Mouse (Mus musculus) common myeloid progenitor, adult 5-6 weeks (primary cell): Measurements from ENCODE around the gene Vmn1r89. TPM values are rescaled to one million over a fixed set of nuclear protein-coding genes. Genes with fewer than 3 reads are reported as not detected.

ENCODE experiments used
- ATAC-seq: replicated peaks from 2 replicates; pipeline ENCODE4 v1.8.0; 2016; ENCODE audit warnings: low read depth, mild to moderate bottlenecking, moderate TSS enrichment, inconsistent platforms; ENCODE audit not compliant: poor library complexity, severe bottlenecking
- total RNA-seq: library from RNA; stranded (forward); fragments of 200-1000, 187-1606 nt; gene quantifications from 2 replicates; pipeline ENCODE4 v1.2.3, GENCODE M21; 2017

The Vmn1r89 gene
- not detected in 2 replicates for total RNA-seq

DNA sequence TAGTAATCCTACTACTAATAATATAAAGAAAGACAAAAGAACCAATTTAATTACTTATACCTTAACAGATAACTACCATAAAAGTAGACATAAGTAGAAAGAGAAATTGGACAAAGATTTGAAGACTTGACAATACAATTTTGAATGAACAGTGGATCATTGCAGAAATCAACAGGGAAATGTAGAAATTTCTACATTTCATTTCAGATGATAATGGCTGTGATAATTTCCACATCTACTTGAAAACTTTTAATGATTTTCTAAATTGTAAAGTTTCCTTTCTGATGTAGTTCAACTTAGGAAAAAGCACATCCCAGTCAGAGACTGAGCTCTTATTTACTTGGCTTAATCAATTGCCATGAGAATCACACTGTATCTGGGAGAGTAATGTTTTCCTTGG is at the start of gene Vmn1r89:
Gene Vmn1r89, plus strand, starts transcription at position 301 of the 400 bp plus-strand sequence.
- ATAC-seq: no peak

DNA sequence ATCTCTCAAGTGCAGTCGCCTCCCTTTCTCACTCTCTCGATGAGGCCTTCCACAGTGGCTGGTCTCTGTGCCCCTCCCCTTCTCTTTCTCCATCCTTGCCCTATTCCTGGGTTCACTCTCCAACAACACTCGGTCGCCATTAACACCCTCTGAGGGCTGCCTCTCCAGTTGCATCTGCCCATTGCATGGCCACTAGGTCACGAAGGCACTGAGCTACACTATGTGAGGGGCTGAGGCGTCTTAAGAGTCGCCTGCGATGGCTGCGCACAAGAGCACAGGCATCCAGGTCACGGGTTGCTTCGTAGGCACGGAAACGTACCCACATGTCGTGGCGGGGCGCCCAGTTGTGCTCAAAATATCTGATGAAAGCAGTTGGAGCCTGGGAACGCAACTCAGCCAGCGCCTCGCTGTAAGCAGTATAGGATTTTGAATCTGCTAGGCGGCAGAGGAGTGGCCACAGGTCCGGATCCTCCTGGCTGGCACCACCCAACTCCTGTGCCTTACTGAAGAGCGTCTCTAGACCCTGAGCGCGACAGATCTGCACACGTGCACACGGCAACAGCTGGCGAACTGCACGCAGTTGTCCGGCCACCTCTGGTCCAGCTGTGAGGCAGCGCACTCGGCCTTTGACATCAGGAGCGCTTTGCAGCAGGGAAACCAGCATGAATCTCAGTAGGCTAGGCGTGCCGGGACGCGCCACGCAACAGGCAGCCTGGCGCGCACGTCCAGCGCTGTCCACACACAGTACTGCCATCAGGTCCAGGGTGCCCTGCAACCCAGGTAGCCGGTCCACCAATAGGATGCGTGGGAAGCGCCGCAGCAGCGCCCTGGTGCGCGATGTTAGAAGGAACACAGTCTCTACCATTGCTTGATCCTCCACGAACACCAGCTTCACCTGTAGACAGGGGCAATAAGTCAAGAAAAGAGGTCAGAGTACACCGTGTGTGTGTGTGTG is 48.2 kb downstream of the Vmn1r89 start:
- ATAC-seq: no peak

DNA sequence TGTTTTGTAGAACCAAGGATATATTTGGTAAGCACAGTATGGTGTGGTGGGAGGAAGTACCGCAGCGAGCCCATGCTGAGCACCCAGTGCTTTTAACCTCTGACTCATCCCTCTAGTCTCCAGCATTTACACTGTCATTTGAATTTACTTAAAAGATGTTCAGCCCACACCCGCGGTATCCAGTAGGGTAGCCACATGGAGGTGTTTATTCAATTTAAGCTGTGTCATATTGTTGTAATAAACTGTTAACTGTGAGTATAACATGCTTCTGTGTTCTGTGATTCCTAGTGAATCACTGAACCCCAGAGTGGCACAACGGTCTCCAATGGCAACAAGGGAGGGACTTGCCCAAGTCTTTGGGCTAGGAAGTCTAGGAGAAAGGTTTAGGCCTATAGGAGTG is 51.0 kb downstream of the Vmn1r89 start:
- no peak for ATAC-seq

DNA sequence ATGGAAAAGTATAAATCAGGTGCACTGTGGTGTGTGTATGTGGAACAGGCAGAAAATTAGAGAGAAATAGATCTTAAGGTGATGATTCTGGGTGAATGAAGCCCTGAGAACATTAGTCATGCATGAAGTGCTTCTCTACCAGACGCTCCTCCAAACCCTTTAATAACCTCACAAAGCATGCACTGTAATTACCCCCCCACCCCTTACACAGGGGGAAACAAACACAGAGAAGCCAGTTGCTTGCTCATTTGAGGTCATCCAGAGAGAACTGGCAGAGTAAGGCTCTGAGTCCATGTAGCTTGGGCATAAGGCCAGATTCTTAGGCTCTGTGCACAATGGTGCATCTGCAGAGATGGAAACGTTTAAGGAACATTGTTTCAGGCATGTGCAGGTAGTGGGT is 51.6 kb downstream of the Vmn1r89 start:
- no peak for ATAC-seq

DNA sequence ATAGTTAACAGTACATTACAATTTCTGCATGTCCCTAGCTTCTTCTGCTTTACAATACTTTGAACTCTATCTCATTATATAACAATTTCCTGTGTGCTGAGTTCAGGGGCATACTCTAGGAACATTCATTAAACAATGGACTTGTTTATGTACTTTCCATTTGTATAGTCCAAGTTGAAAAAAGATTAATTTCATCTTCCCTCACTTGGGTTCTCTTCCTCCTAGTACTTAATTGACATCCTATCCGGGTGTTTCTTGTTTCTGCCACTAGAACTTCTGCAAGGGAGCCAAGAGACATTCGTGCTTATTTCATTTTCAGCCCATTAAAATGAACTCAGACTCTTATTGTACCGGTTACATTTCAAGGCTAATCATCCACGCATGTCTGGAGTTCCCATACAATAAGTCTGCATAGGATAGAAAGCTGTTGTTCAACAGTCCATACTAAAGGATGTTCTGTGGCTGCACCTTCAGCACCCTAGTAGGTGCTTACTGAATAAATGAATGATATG is 56.0 kb downstream of the Vmn1r89 start:
- no peak for ATAC-seq

DNA sequence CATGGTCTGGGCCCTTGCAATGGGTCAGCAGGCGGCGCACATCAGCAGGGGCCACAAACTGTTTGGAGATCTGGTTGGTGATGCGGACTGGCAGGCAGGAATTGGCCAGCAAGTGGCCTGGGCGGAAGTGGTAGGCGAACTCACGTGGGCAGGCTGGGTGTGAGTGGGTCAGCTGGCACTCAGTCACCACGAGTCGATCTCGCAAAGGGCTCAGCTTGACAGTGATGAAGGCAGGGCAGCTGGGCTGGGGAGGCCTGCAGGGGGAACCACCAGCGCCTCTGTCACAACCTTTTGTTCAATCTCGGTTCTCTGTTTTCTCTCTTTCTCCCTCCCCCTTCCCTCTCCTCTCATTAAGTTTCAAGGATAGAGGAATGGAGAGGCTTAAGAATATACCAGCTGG is 56.6 kb downstream of the Vmn1r89 start:
- no peak for ATAC-seq

Other genes starting within 250 kb of the Vmn1r89 start
- gene Zfp324, start 247.2 kb upstream of the Vmn1r89 start, total RNA-seq: 6.7 and 8.0 TPM in 2 replicates
- gene Zfp446, start 235.2 kb upstream of the Vmn1r89 start, total RNA-seq: 3.7 and 3.8 TPM in 2 replicates
- gene Slc27a5, start 214.8 kb upstream of the Vmn1r89 start, total RNA-seq: not detected in 2 replicates
- 481 and 549 TPM in 2 replicates for gene Trim28, start 213.9 kb upstream of the Vmn1r89 start, total RNA-seq
- 9.7 and 9.8 TPM in 2 replicates for gene Zbtb45, start 203.0 kb upstream of the Vmn1r89 start, total RNA-seq
- gene Chmp2a, start 178.2 kb upstream of the Vmn1r89 start, total RNA-seq: 147 and 158 TPM in 2 replicates
- 97.7 and 99.2 TPM in 2 replicates for gene Ube2m, start 174.7 kb upstream of the Vmn1r89 start, total RNA-seq
- 0.87 and 1.3 TPM in 2 replicates for gene Mzf1, start 158.3 kb upstream of the Vmn1r89 start, total RNA-seq
- not detected in 2 replicates for gene Vmn1r85, start 117.8 kb upstream of the Vmn1r89 start, total RNA-seq
- not detected in 2 replicates for gene Vmn1r86, start 93.1 kb upstream of the Vmn1r89 start, total RNA-seq
- not detected in 2 replicates for gene Vmn1r87, start 72.9 kb upstream of the Vmn1r89 start, total RNA-seq
- gene Vmn1r88, start 53.5 kb upstream of the Vmn1r89 start, total RNA-seq: under 0.01 TPM in 1 of 2 replicates, not detected in the other
- gene Lig1, start 64.3 kb downstream of the Vmn1r89 start, total RNA-seq: 94.5 and 102 TPM in 2 replicates
- 4.8 and 6.9 TPM in 2 replicates for gene Zswim9, start 65.7 kb downstream of the Vmn1r89 start, total RNA-seq
- 4.0 and 4.7 TPM in 2 replicates for gene Pla2g4c, start 111.6 kb downstream of the Vmn1r89 start, total RNA-seq
- not detected in 2 replicates for gene Cabp5, start 185.1 kb downstream of the Vmn1r89 start, total RNA-seq
- not detected in 2 replicates for gene Bsph1, start 237.8 kb downstream of the Vmn1r89 start, total RNA-seq